Mouse (Mus musculus) B cell, adult 2 months (primary cell): ENCODE measurements at regions not wholly inside any gene's neighbourhood (a gene's known extent, or its start where the extent isn't known, plus 50 kb on each side); places are given as distances from the start of the nearest gene placed in this dataset.

ENCODE experiments used
- DNase-seq, 2 experiments: peaks; one replicate each; pipeline ENCODE4 v3.0.0; 2022

DNA sequence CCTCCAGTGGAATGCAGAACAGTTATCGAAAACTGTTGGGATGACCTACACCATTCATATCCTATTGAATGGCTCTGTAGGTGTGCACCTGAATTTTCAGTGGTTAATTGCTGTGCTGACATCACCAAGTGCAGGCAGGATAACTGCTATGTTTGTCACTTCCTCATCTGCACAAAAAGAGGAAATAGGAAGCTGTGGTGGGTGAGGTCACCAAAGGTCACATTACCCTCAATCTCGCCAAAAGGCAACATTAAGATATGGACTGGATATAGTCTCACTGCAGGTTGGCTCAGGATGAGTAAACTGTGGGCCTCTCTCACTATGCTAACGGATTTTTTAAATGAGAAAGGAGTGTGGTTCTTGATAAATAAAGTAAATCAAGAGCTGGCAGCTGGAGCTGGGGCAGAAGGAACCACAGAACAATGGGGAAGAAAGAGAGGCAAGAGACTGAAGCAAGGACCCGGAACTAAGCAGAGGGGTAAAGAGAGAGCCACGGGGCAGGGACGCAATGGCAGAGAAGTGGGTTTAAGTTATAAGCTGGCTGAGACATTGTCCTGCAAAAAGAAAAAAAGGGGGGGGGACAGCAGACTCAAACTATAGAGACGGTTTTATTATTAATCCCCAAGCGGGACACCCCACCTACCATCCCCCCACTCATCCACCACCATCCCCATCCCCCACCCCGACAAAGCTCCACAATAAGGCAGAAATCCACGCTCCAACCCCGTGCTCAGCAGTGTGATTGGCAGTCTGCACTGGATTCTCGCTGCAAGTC is 109.6 kb upstream of the Zdhhc25 start:
- peak; percentile 51 to 58 for DNase-seq

- no peak for DNase-seq
These were observed 109.1 kb upstream of the Zdhhc25 start for GRCm38 (mm10) chr15:88491091-88491366.

DNA sequence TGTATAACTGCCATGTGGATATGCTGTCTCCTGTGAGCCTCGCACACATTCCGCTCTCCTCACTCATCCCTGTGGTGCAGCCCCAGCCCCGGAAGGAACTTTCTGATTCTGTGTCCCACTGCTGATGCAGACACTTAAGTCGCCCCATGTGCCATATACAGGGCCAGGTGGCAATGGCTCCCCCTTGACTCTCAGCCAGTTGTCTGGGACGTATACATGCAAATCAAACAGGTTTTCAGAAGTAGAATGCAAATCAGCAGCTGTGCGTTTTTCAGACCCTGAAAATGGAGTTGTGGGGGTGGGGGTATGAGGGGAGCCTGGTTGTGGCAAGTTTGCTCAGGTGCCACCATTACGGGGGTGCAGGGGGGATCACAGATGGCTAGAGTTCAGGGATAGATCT is 102.1 kb upstream of the Zdhhc25 start:
- DNase-seq: no peak

- no peak for DNase-seq
These were observed 97.8 kb upstream of the Zdhhc25 start for GRCm38 (mm10) chr15:88502311-88502710.

GRCm38 (mm10) chr15:88503896-88504295 is 96.2 kb upstream of the Zdhhc25 start:
- DNase-seq: no peak

DNA sequence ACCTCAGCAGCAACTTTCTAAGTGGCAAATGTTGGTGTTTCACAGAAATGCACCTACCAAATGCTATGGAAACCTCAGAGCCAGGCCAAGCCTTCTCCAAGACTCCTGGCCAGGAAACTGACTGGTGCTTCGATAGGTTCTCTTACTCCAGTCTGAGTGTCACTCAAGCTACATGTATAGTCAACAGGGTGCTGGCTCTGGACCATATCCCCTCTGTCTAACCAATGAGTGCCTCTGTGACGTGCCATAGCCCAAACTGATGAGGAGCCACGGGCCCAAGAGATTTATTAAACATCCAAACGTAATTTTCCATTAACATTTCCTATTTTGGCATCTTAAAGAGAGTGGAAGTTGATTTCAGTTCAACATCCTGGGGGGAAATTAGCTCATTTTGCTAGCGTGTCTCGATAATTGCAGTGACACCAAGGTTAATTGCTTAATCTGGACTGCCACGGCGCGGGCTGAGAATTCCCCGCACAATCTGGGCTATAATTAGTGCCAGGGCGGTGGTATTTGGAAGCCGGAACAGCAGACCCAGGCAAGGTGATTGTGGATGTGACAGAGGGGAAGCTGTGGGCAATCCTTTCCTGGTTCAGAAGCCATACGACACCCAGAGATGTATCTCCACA is 94.5 kb upstream of the Zdhhc25 start:
- no peak for DNase-seq

- no peak for DNase-seq
These were observed 92.2 kb upstream of the Zdhhc25 start for GRCm38 (mm10) chr15:88507886-88508285.

- DNase-seq: no peak
These were observed 91.1 kb upstream of the Zdhhc25 start for GRCm38 (mm10) chr15:88508971-88509370.

DNA sequence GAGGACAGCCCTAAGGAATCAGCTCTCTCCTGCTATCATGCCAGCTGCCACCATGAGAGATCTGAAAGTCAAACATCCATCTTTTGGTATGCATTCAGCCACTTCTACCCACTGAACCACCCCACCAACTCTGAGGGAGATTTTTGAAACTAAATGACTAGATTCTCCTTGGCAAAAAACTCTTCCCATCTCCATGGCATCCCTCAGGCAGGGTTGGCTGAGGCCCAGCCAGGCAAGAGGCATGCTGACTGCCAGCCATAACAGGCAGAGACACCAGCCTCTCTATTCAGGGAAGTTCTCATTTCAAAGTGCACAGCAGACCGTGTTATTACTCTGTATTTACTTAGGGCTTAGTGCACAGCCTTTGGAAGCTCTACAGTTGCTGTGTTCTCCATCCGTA is 90.5 kb upstream of the Zdhhc25 start:
- DNase-seq: no peak

DNA sequence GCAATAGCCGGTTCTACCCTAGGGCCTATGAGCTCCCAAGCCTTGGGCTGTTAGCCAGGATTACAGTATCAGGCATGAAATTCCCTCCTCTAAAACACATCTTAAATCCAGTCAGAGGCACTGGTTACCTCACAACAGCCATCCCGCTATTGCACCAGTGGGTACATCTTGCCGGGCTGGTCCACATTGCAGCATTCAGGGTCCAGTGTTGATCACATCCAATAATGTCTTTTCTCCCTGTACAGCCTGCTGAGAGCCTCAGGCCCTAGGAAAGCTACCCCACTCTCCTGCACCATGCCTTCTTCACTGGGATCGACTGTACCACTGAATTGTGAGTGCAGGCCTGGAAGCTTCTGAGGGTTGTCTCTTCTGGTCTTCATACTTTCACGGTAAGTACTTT is 86.0 kb upstream of the Zdhhc25 start:
- DNase-seq: no peak

DNA sequence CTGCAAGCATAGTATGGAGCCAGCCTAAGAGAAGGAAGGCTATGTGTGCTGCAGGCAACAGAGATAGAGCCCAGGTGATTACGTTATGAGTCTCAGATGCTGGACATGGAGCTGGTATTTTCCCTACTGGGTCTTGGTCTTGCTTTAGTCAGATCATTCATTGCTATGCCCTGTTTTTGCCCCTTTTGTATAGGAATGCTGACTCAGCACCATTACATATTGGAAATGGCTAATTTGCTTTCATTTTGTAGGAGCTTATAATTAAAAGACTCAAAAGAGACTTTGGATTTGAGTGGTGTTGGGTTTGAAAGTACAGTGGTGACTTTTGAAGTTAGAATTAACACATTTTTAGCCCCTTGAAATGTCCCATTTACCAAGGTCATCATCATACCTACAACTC is 68.9 kb upstream of the Zdhhc25 start:
- DNase-seq: no peak

DNA sequence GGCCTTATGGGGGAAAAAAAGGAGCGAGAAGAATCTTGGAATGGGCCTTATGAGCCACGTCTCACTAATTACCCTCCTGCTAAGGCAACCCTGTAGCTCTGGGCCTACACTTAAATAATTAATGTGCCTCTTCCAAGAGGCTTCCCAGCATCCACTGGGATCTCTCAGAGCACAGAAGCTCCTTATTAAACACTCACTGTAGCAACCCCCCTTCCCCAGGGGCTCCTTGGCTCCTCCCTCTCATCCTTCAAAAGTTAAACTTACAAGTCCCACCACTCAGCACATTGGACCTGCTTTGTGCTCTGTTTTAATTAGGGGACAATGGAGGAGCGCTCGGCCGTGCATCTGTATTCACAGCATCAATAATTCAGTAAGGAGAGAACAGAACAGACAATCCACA is 68.1 kb upstream of the Zdhhc25 start:
- no peak for DNase-seq

DNA sequence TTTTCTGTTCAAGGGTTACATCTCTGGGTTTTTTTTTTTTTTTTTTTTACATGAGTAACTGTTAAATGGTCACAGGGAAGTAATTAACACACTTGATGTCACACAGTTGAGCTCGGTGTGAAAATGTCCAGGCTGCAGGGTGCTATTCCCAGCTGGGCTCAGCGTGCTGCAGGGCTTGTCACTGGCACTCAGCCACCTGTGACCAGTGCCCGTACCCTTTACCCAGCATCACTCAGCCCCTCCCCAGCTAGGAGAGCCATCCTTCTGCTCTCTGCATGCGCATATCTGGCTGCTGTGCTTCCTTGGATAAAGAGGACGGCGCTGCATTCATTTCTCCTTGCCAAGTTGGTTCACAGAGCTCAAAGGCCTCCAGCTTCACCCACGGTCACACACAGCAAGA is 66.7 kb upstream of the Zdhhc25 start:
- DNase-seq: no peak

GRCm38 (mm10) chr15:88535516-88535915 is 64.6 kb upstream of the Zdhhc25 start:
- no peak for DNase-seq

DNA sequence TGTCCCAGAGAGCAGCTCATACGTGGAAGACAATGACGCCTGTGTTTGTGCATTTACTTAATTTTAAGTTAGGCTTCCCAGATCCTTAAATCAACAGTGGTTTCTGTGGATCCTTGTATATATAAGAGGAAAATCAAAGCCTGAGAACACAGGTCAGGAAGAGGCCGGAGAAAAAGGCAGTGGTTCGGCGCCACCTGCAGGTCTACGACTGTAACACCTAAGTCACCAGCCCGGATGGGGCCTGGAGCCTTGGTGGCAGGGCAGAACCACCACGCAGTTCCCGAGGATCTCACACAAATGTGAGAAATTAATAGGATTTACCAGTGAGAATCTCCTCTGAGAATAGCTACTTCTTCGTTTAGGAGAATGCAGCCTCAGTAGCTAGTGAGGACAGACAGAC is 62.9 kb upstream of the Zdhhc25 start:
- no peak for DNase-seq

DNA sequence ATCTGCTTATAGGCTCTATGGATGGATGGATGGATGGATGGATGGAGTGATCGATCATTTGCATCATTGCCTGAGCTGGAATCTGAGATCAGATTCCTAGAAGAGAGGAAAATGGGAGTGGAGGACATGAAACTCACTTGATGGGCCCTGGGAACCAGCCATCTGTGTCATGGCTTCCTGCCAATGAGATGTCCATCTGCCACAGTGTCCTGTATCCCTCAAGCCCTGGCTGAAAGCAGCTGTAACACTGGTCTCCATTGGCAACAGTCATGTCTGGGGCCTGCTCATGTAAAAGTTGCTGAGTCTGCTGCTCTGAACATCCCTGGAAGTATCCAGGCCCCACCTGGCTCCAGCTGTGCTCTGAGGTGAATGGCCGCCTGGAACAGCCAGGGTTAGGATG is 57.5 kb upstream of the Zdhhc25 start:
- no peak for DNase-seq

DNA sequence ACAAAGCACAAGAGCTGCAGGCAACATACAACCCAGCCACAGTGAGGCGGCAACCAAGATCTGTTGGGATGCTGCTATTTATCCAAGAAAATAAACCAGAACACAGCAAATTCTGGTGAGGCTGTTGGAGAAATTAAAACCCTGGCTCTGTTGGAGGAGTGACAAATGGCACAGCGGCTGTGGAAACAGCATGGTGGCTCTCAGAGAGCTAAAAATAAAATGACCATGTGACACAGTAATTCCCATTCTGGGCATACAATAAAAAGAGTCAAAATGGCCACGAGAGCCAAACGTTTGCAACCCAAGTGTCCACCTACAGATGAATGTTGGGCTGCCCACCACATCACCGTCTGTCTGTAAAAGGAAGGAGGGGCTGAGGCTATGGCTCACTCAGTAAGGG is 55.9 kb upstream of the Zdhhc25 start:
- DNase-seq: no peak

DNA sequence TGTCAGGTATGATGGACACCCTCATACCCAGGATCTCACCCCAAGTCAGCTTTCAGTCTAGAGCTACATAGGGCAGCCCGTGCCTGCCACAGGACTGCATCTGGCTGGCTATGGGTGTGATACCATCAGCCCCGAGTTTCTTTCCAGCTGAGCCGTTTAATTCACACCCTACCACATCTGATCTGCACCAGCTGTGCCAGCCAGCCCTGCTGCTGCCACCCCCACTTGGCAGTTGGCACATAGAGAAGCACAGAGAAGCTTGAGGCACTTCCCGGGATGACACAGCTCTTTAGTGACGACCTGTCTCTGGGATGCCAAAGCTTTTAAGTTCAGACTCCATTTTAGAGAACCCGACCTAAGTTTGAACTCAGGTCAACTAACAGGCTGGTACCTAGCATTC is 51.8 kb upstream of the Zdhhc25 start:
- DNase-seq: no peak
